Mouse (Mus musculus): ENCODE data around the gene Lekr1. TPM values are rescaled to one million over a fixed set of nuclear protein-coding genes. Genes with fewer than 3 reads are reported as not detected.

Lekr1 gene
- total RNA-seq, 1 experiment from 2014 or later, result 5.2 TPM

DNA sequence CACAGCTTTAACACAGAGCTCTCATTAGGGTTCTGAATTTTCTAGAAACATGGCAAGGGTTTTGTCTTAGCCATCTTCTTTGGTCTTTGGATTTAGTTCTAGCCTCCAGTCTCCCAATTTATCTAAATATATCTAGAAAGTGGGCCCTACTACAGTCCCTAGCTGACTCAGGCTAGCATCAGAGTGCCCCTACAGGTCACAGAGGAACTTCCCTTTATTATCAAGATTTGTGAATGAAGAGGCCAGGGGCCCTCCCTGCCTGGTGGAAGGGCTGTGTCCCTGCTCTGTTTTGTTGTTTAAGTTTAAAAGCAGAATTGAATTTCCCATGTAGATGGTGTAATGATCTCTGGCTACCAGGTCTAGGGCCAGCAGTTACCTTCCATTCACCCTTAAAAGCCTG lies 173.6 kb downstream of the Lekr1 start:
- no peak for DNase-seq

DNA sequence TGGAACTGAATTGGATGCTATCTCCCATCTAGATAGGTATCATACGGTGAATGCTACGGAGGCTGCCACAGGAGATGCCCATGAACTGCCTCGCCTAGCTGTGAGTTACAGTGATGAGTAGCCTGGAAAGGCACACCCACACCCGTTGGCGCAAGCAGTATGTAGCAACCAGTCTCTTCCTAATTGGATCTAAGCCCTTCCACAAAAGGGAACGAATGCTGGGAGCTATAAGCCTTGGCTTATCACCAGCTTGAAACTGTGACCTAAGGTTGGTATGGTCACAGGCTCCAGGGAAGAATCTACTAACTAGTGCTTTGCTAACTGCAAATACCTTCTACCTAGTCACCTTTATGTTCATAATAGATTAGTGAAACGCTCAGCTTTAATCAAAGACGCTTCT lies 175.1 kb downstream of the Lekr1 start:
- DNase-seq, result no peak

DNA sequence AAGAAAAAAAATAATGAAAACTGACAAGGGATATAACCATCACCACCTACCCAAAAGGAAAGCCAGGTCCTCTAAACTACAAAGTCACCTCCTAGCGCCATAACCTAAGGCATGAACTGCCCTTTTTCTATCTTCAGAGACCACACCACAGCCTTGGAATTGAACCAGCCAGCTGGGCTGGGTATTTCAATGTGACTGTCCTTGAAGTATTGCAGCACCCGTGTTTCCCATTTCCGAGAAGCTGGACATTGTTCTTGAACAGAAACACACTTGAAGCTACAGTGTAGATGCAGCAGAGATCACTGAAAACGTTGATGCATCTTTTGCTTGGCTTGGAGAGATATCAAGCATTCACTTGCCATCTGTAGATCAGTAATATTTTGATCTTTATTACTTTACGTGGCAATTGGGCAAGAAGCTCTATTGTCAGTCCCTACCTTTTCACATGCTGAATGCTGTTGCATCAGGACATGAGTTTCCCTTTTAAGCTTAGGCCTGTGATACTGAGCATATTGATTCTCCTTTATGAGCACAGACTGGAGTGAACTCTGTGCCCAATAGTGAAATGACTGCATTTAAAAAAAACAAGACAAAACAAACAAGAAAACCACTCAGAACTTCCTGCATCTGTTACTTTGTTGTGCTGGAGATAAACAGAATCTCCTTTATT lies 176.6 kb downstream of the Lekr1 start:
- no peak for DNase-seq

DNA sequence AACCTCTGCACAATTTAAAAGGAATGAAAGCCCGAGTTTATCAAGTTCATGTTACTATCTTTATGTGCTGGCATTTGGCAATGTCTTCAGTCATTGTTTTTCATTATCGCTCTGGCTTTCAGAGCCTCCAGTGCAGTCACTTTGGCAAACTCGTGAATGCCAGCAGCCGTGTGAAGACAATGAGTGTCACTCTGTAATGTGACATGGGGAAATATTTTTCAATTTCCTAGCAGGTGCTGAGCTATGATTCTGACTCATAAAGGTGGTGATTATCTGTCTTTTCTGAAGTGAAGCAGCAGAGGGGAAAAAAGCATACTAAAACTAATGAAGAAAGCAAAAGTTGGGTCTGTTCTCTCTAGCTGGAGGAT lies 177.1 kb downstream of the Lekr1 start:
- DNase-seq, result no peak

DNA sequence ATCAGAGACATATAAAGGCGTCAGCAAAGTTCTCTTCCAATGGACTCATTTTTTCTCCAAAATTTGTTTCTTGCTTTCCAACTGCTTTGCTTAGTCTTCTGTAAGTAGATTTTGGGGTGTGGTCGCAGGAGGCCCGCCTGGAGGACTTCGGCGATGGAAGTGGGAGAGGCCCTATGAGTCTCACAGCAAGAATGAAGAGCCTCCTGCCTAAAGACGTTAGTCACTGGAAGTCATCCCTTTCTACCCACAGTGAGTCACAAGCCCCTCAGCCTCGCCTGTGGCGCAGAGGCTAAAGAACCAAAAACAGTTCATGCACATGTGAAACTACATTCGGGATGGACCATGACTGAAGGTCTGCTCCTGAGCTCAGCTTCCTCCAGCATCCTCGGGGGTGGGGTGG lies 178.3 kb downstream of the Lekr1 start:
- DNase-seq, result no peak

DNA sequence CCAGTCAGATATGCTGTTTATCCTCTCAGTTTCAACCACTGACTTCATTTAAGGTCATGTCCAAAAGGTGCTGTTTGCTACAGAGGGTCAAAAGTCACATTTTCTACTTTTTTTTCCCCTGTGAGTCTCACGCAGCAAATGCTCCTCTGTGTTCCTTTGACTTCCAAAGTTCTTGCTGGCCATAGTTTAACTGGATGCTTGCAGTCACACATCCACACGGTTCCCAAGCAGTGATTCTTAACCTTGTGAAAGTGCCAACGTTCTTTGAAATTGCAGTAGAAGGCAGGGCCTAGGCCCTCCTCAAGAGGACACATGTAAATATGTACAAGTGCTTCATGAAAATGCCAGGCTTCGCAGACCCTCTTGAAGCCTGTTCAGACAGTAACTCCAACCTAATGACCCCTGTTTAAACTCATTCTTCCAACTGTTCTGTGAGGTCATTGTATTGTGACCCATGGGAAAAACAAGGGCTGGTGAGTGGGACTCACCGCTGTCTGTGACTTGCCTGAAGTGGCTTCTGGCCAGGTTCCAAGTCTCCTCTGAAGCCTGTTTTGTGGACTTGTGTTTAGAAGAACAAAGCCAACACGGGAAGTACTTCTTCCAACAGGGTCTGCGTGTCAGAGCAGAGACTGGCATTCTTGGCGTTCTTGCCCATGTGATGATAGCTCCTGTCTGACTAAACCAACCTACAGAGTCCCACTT lies 179.0 kb downstream of the Lekr1 start:
- DNase-seq, result no peak

DNA sequence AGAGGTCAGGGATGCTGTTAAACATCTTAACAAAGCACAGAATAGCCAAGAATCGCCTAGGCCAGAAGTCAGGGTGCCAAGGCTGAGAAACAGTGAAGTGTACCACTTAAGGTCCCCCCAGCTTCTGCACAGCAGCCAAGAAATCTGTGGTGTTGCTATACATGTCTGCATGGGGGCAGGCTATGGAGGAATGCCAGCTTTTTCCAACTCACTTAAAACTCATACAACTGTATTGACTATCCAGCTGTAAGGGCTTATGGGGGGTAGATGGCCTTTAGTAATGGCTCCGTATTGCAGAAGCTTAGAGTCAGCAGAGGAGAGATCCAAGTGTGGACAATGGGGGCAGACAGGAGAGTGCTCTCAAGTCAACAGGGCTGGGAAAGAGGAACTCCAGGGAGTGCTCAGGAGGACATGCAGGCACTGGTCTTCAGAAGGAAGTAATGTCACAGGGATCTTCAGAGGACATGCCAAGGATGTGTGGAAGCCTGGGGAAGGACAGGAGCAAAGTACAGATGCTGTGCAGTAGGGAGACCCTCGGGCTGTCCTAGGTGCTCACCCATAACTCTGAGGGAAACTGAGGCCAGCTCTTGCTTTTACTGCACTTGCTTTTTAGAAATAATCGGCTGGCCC lies 181.2 kb downstream of the Lekr1 start:
- DNase-seq, result no peak

DNA sequence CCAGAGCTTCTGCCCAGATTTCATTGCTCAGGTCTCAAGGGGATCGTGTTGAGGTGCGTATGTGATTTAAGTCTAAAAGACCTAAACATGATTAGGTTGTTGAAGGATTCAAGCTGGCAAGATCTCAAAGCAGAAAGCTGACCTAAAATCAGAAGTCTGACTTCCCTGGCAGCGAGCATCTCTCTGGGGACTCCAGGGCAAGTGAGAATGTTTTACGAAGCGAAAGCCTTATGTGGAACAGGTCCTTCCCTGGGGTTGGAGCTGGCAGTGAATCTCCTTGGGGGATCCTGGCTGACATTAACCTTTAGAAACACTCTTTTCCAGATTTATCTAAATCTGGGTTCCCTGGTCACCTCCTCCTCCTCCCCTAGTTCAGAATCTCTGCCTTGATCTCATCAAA lies 187.7 kb downstream of the Lekr1 start:
- DNase-seq, result no peak

DNA sequence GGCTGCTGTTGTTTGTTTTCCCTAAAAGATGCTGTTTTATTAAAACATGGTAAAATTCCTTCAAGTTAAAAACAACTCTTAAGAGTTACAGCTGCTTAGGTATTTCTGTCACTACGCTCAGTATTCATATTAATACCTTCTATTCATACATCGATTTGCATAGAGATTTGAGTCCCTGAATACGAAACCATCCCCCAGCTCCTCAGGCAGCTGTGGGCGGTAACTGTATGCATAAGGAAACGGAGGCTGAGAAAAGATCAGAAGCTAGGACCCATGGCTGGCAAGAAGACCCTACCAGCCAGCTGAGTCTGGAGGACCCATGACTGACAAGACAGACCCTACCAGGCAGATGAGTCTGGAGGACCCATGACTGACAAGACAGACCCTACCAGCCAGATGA lies 189.5 kb downstream of the Lekr1 start:
- DNase-seq, result no peak

DNA sequence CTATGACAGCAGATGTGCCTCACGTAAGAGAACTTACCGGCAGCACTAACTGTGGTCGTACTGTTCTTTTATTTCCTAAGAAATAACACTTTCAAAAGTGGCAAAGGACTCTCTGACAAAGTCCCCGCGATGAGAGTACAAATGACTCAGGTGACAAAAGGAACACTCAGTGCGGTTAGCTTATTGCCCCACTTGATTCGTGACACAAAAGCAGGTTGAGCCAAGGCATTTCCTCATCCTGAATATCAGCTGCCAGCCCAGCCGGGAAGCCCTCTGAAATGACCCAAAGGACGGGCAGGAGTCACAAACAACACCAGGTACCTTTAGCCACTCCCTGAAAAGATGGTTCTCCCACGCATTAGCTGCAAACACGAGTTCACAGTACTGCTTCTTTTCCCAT lies 192.1 kb downstream of the Lekr1 start:
- DNase-seq, result no peak

DNA sequence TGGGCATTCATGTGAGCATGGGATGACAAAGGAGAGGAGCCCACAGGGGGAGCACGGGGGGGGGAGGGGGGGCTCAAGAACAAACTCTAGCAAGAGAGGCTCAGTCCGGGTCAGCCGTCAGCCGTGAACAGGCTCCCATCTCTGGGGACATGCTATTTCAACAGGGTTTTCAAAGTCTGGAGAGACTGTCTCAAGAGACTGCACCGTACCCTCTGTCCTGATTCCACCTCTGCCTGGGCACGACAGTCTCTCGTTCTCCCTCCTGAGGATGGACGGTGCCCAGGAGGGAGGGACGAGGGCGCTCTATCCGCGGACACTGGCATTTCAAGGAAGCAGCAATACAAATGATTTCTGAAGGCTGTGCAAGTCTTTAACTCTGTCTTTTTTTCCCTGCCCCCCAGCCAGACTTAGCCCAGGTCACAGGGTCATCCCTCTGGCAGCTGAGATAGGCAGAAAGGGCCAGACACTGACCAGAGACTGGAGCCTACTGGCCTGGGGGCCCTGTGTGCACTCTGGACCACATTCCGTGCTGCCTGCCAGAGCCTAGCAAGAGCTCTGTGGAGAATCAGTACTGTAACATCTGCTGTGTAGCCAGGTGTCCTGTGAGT lies 192.8 kb downstream of the Lekr1 start:
- DNase-seq, result peak; percentile 18

DNA sequence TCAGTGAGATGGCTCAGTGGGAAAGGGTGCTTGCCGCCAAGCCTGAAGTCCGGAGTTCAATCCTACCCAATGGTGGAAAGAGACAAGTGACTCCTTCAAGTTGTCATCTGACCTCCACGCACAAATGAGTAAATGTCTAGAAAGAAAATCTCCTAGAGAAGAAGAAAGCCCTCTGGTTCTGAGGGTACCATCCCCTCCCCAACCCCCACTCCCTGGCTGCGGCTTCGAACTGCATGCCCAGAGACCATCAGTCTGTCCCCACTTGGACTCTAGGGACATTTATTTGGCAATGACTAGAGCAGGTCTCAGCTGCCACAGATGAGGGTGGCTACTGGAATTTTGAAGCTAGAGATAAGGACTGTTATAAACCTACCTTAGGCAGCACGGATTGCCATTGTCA lies 193.7 kb downstream of the Lekr1 start:
- no peak for DNase-seq

DNA sequence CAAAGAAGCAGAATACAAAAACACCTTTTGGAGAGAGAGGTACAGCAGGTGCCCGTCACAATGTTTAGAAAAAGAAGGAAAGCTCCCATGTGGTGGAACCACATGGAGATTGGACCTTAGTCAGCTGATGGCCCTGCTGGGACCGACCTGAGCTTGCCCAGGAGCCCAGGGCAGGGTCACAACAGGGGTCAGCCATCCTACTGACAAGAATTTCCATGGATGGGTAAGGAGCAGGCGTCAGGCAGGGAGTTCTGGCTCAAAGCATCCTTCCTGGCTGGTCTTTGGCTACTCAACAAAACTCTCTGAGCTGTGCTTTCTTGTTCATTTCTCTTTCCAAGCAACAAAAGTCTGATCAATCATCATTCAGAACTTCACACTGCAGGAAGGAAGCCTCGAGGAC lies 194.9 kb downstream of the Lekr1 start:
- no peak for DNase-seq

DNA sequence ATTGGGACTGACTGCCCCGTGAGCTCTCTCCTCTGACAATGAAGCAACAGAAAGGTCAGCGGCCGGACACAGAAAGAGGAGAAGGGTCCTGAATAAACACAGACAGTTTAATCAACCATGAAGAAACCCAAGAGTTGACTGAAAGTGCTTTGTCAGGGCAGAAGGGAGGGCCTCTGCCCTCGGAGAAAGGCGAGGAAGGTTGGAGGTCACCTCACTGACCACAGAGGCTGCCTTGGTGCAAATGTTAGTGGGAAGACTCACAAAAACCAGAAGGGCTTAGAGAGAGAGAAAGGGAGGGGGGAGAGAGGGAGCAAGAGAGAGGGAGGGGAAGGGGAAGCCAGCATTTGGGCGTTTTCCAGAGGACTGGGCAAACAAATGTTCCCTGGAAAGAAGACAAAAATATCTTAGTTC lies 195.4 kb downstream of the Lekr1 start:
- no peak for DNase-seq

DNA sequence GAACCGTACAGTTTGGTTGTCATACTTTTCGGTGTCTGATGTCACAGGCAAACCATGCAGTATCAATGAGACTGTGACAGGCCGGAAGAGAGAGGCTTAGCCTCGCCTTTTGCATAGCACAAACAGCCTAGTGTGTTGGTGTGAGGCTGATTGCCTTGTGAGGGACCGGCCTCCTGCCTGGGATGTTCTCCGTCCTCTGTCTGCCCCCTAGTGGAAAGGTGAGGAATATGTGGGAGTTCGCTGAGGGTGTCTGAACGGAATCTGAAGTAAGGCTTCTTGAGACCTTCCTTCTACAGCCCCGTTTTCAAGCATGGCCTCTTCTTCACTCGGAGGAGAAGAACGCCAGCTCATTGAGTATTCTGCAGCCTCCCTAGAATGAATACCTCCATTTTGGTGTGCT lies 197.3 kb downstream of the Lekr1 start:
- DNase-seq, result peak; percentile 72

DNA sequence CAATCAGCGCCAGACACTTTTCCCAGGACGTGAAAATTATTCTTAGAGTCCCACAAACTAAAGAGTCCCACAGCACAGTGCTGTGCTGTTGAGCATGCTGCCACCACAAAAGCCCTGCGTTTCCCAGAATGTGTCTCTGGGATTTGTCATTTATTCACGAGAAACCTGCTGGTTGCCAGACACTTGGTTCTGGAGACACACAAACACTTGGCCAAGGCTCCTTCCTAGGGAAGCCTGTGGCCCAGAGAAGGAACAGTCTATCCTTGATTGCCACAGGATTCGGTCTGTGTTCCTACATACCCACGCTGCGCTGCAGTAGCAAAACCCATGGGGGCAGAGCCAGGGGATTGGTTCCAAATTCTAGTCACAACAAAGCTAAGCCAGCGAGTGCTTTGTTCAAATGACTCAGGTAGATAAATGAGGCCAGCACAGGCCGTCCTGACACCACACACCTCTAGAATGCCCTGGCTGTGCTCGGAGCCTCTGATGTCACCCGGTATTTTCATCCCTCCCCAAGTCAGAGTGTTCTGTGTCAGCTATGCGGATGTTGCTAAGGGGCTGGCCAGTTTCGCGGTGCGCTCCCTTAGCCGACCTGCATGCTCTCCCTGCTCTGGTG lies 197.8 kb downstream of the Lekr1 start:
- DNase-seq, result no peak

DNA sequence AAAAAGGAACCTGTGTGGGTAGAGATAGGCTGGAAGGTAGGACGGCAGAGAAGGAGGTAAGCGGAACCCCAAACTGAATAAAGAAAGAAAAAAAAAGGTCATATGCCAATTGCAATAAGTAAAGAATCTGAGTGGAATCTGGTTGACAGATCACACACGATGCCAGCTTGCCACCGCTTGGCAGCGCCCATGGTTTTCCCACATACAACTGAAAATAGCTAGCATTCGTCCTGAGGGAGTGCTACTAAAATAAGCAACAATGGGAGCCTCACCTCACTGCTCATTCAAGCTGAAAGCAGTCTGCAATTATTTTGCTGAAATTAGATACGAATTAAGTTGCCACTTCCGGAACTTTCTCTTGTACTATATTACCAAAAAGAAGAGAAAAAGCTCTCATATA lies 202.9 kb downstream of the Lekr1 start:
- DNase-seq, result no peak

DNA sequence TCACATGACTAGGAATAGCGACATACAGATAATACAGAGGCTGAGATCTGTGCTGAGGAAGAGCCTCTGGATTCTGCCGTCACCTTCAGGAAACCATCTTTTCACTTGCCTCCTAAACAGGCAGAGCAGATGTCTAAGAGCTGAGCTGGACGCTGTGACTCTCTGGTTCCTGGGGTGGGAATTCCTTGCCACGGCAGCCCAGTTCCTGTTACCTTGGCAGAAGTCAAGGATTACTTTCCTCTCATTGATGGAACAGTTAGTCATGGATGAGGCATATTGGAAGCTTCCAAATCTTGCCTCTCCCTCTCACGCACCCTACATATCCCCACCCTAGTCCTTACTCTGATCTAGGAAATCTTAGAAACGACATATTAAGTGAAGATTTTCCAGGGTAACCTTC lies 203.7 kb downstream of the Lekr1 start:
- no peak for DNase-seq

DNA sequence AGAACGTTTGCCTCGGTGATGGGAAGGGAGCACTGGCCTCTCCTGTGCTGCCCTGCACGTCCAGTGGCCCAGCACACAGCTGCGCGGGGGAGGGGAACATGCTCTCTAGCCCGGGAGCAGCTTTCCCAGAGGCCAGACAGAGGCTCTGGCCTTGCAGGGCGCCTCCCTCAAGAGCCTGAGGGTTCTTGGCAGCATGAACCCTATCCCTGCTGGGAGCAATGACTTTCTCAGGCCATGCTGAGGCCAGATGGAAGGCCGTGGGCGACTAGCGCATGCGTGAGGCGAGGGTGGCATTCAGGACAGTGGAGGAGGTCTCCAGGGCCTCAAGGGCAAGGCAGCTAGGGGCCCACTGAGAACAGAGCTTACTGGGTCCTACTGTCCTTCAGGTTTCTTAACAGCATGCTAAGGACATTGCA lies 205.2 kb downstream of the Lekr1 start:
- DNase-seq, result peak; percentile 67

DNA sequence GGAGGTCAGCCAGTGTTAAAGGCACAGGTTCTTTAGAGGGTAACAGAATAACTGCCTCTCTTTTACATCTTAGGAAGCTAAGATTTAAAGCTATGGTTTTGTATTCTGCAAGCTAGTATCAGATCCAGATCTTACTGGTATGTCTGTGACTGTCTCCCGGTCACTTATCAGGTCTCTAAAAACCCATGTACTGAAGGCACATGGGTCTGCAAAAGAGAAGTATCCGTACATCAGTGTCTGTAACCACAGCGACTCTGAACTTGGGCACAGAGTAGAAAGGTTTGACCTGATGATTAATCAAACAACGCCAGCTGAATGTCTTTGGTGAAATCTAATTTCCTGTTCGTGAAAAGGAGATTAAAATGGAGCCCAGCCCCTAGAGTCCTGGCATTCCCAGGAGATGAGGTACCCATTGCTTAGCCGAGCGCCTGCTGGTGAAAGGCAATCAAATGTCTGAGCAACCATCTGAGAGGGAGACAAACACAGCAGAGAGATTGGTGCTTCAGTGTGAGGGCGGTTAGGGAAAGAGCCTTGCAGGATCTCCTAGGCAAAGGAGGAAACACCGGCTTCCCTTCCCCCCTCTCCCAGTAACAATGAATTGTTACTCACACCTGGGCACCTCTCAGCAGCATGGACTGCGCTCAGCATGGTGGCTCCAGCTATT lies 205.7 kb downstream of the Lekr1 start:
- no peak for DNase-seq

DNA sequence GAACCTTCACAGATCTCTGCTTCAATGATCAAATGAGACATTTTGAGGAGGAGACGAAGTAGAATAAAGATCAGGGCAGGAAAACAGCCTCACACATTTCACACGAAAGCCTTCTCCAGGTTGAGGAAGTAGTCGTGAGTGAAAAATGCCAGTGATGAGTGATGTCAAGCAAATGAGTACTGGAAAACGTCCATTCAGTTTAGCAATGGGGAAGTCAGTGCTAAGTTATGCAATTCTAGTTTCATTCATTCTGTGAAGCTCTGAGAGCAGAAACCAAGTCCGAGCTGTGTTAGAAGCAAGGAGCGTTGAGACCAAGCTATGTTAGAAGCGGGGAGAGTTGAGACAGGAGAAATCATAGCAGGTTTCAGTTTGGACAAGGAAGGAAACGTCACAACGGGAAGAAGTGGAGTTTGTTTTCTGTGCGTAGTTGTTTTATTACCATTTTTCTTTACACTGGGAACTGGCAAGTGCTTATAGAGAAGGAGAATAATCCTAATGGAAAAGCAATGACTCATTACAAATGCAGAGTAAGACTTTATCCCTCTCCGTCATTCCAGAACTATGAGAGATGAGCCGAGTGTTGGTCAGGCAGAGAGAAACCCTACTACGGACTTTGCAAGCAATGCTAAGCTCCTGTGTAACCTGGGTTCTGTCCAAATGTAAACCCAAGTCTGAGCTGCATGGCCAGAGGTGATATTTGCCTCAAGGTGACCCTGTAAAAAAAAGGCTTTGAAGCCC lies 207.2 kb downstream of the Lekr1 start:
- no peak for DNase-seq

All from adrenal gland, postnatal 25 days (tissue).